Mouse (Mus musculus) layer of hippocampus, adult 2 months (tissue): Measurements from ENCODE around the gene Gm20708. TPM values are rescaled to one million over a fixed set of nuclear protein-coding genes. Genes with fewer than 3 reads are reported as not detected.
"Not testable (repeated sequence)": the region's sequence is repeated elsewhere in the genome, so short reads cannot be mapped to it uniquely, and the experiment has no call there.

ENCODE experiments used
- DNase-seq, 2 experiments: peaks; one replicate each; pipeline ENCODE4 v3.0.0; 2022; ENCODE audit warnings: low spot score in 2 of 2
- H3K27ac ChIP-seq: fragments of 200-600 bp; 2 replicates; pipeline ENCODE4 v1.8.1; 2022
- H3K4me3 ChIP-seq: fragments of 200-600 bp; 2 replicates; pipeline ENCODE4 v1.8.1; 2022; ENCODE audit warnings: mild to moderate bottlenecking
- CTCF ChIP-seq: fragments of 200-600 bp; conservative IDR thresholded peaks from 2 replicates; pipeline ENCODE4 v1.8.1; 2022; ENCODE audit warnings: antibody characterized with exemption, mild to moderate bottlenecking, moderate library complexity
- total RNA-seq, 2 experiments: library from RNA; stranded (reverse); gene quantifications; 2 replicates each; pipeline ENCODE4 v1.2.3; 2021

Gm20708 gene
- total RNA-seq, 2 experiments from 2014 or later, result 1.6 to 1.7 TPM

DNA sequence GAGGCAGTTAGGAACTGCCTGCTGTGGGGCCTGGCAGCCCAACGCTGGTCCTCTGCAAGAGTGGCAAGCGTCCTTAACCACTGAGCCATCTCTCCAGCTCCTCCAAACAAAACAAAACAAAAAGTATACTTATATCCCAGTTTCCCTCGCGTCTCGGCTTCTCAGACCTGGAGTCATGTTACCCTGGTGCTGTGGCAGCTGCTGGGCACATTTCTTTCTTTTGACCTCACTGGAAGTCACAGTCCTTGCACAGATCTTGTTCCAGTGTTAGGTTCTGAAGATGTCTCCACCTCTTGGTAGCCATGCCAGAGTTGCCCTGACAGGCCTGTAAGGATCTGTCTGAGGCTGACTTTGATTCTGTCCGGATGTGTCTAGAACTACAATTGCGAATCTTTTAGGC, 7.8 kb upstream of the Gm20708 start:
- Histone ChIP-seq H3K4me3 (no peak overlapping the region), H3K27ac (no peak overlapping the region)
- no peak for TF ChIP-seq CTCF
- DNase-seq, result no peak

DNA sequence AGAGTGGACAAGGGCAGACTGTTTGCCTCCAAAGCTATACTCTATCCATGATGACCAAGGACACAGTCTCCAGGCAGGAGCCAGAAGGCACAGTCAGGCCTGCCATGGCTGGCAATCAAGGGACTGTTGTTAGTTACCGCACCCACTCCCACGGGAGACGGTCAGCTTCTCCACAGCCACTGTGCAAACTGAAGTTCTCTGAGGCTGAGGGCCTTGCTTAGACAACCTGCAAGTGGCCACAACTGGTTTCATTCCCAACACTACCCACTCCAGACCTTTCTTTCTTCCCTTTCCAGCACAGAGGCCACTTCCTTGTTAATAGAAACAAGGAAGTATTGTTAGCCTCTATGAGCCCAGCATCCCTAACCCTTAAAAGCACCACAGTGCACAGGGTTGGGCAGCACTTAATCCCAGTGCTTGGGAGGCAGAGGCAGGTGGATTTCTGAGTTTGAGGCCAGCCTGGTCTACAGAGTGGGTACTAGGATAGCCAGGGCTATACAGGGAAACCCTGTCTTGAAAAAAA, 6.2 kb upstream of the Gm20708 start:
- Histone ChIP-seq H3K27ac (no peak overlapping the region), H3K4me3 (no peak overlapping the region)
- no peak for TF ChIP-seq CTCF
- DNase-seq, result no peak

- DNase-seq, result no peak
- TF ChIP-seq CTCF, result no peak
- Histone ChIP-seq H3K4me3 (no peak overlapping the region), H3K27ac (no peak overlapping the region)
Measured at GRCm38 (mm10) chr11:117806781-117807180, 2.7 kb upstream of the Gm20708 start.

- H3K27ac ChIP-seq, result peak overlapping the region; percentile 71
- H3K4me3 ChIP-seq, result peak overlapping the region; percentile 85
- DNase-seq, result peak; percentile 30 to 66
- TF ChIP-seq CTCF, result peak; percentile 72
Measured at GRCm38 (mm10) chr11:117810401-117811046, 1.1 kb downstream of the Gm20708 start.

DNA sequence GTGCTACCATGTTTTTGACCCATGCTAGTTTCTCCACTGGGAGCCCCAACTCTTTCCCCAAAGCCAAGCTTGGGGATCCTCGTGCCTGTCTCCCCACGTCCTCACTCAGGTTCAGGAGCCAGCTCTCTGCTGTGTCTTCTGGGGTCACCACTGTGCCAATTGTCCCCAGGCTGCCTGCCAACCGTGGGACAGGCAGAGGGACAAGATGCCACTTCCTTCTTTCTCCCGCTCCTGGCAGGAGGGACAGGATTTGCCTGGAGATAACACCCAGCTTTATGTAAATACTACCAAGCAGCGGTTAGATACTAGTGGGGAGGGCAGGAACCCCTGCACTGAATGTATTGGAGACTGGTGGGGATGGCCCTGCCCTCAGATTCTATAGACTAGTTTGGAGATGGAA, 4.4 kb downstream of the Gm20708 start:
- no peak overlapping the region for H3K27ac ChIP-seq
- no peak overlapping the region for H3K4me3 ChIP-seq
- no peak for DNase-seq
- TF ChIP-seq CTCF, result no peak

DNA sequence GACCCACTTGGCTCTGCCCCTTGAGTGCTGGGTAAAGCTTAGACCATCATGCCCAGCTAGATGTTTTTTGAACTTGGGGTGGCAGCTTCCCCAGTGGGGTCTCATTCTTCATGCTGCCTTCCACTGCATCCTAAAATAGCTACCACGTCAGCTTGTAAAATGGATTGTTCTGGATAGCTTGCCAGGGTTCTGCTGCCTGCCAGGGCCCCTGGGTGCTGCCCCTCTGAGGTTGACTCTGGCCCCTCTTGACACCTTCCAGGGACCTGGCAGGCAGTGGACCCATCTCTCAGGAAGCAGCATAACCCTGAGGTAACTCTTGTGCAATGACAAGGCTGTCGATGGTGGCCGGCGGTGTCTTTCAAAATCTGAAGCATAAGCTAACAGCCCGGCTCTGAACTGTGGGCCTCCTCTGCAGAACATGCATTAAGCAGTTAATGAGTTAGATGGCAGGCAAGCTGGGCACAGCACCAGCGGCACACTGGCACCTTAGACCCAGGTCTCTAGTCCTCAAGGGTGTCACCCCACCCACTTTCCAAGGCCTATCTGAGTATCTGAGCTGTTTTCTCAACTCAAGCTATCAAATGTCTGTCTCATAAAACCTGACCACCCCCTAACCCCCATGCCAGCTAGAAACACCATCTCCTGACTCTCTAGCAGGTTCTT, 5.4 kb downstream of the Gm20708 start:
- Histone ChIP-seq H3K4me3 (no peak overlapping the region), H3K27ac (no peak overlapping the region)
- DNase-seq, result no peak
- no peak for TF ChIP-seq CTCF

DNA sequence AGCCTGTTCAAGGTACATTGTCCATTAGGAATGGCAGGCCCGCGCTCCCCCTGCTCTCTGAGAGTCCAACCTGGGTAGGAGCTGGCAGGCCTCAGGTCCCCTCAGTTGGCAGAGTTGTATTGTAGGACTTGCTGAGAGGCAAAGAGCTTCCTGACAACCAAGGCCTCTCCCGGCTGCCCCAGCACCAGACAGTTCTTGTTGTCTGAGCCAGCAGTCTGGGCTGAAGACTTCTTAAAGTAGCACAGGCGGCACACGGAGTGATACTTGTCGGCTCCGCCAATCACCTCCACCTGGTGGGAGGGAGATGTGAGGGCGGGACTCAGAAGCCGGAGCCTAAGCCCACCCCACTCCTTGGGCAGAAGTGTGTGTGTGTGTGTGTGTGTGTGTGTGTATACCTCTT, 6.4 kb downstream of the Gm20708 start:
- DNase-seq, H3K4me3 ChIP-seq, H3K27ac ChIP-seq: not testable (repeated sequence)

DNA sequence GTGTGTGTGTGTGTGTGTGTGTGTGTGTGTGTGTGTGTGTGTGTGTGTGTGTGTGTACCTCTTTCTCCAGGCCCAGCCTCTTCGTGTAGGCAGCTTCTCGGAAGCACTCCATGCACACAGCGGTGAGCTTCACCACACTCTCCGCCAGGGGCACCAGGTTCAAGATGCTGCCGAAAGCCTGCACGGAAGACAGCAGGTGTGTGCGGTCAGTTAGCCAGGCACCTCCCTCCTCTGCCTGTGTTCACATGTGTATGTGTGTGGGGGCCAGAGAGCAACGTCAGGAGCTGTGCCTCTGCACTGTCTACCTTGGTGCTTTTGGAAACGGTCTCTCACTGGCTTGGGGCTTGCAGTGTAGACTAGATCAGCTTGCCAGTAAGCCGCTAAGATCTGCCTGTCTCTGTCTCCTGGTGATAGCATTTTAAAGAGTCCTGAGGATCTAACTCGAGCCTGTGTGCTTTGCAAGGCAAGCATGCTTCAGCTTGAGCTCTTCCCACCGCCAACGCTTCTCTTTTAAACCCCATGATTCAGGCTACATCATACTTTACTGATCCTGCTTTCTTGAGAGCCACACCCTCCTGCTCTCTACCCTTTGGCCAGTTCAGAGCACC, 7.0 kb downstream of the Gm20708 start:
- no peak overlapping the region for H3K27ac ChIP-seq
- H3K4me3 ChIP-seq, result no peak overlapping the region
- DNase-seq, result no peak
- TF ChIP-seq CTCF, result no peak

DNA sequence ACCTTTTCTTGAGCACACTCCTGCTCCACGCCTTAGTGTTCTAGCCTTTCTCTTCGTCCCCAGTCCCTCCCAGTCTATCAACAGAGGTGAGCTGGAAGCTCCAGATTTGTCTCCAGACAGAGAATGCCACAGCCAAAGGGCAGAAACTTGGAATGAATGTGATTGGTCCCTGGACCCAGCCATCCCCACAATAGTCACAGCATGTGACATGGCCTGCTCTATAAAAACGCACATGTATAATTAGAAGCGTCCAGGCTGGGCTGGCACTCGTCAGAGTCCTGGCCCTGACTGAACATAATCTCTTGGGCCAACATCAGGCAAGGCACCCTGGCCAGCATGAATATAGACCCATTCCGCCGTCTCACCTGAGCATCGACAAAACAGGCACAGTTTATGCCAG, 9.6 kb downstream of the Gm20708 start:
- Histone ChIP-seq H3K27ac (no peak overlapping the region), H3K4me3 (no peak overlapping the region)
- no peak for TF ChIP-seq CTCF
- no peak for DNase-seq

DNA sequence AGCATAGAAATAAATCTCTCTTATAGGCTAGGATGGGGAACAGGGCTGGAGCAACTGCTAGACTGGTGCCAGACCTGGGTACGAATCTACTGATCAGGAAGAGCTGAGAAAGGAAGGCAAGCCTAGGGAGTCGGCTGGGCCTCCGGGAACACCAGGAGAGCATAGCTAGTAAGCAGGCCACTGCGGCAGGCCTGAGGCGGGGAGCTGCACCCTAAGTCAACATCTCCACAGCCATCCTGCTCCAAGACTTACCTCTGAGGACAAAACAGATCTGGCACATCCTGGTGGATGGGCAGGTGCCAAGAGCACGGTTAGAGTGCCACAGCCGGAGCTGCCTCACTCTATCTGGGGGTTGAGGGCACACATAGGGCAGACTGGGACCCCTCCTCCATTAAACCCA, 10.7 kb downstream of the Gm20708 start:
- Histone ChIP-seq H3K4me3 (no peak overlapping the region), H3K27ac (no peak overlapping the region)
- no peak for DNase-seq
- TF ChIP-seq CTCF, result no peak

- Histone ChIP-seq H3K4me3 (no peak overlapping the region), H3K27ac (no peak overlapping the region)
- DNase-seq, result no peak
- no peak for TF ChIP-seq CTCF
Measured at GRCm38 (mm10) chr11:117821868-117822267, 12.4 kb downstream of the Gm20708 start.

- DNase-seq, result no peak
- H3K27ac ChIP-seq, result no peak overlapping the region
- no peak for TF ChIP-seq CTCF
- H3K4me3 ChIP-seq, result no peak overlapping the region
Measured at GRCm38 (mm10) chr11:117822728-117823241, 13.3 kb downstream of the Gm20708 start.

GRCm38 (mm10) chr11:117823411-117823810, 13.9 kb downstream of the Gm20708 start:
- no peak for TF ChIP-seq CTCF
- DNase-seq, result no peak
- no peak overlapping the region for H3K27ac ChIP-seq

More at GRCm38 (mm10) chr11:117823411-117823810, 13.9 kb downstream of the Gm20708 start:
- no peak overlapping the region for H3K4me3 ChIP-seq
